Mouse (Mus musculus): Measurements from ENCODE around the gene Ankrd33. TPM values are rescaled to one million over a fixed set of nuclear protein-coding genes. Genes with fewer than 3 reads are reported as not detected.
"Not testable (repeated sequence)": the region's sequence is repeated elsewhere in the genome, so short reads cannot be mapped to it uniquely, and the experiment has no call there.

The Ankrd33 gene
- total RNA-seq, 2 experiments from 2014 or later = not detected

DNA sequence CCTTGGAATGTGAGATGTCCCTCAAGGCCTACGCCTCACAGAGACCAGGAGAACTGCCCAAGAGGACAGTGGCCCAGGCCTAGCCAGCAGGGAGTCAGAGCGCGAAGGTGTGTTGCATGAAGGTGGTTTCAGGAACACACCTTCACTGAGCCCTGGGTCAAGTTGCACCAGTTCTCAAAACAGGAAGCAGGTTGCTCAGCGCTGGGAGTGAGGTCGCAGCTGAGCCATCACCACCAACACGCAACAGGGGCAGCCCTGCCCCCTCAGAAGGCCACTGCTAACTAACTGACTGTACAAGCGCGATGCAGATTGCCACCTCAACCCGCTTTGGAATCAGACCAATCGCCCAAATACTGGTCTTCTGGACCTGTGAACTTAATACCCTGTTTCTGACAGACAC is 31.1 kb upstream of the Ankrd33 start:
- DNase-seq = no peak
- intact Hi-C loops (cut with DNase I) = no loop called here

DNA sequence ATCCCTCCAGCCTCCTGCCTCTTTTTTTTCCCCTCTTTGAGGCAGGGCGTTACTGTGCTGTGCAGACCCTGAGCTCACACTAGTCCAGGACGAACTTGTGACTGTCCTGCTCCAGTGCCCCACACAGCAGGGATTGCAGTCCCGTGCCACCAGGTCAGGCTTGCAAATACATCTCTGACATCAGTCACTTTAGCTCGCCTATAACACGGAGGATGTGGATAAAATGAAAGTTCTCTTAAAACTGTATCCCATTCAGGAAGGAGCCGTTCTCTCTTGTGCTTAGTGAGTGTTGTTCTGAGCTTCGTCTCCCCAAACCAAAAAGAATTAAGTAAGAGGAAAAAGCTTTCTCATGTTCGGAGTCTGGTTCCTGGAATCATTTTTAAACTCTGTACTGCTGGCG is 29.1 kb upstream of the Ankrd33 start:
- intact Hi-C loops (cut with DNase I) = no loop called here
- no peak for DNase-seq

DNA sequence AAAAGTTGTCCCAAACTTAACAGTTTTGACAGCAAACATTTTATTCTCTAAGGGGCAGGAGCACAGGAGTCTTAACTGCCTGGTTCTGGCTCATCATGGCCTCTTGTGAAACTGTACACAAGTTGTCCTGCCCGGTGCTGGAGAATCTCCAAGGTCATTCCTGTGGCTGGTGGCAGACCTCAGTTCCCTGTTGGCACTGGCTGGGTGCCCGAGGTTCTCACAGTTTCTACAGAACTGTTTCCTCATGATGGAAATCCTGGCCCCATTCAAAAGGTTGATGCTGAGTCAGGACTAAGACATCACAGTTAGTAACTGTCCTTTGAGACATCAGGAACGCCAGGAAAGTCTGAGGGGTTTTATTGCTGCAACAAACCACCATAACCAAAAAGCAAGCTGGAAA is 28.6 kb upstream of the Ankrd33 start:
- intact Hi-C loops (cut with DNase I) = no loop called here
- no peak for DNase-seq

DNA sequence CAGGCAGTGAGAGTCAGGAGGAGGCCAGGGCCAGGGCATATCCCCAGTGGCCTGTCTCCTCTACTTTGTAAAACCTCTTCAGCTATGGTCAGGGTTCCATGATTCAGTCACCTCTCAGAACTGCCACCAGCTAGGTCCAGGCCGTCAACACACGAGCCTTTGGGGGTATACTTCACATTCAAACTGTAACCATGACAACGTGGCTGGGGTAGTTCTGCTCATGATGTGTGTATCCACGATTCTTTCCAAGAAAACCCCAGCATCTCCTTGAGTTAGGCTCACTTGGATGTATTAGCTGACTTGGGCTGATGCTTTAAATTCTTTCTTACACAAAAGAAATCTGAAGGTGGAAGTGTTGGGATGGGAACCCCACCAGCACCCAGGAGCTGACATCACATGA is 27.3 kb upstream of the Ankrd33 start:
- DNase-seq = no peak
- intact Hi-C loops (cut with DNase I) = no loop called here

DNA sequence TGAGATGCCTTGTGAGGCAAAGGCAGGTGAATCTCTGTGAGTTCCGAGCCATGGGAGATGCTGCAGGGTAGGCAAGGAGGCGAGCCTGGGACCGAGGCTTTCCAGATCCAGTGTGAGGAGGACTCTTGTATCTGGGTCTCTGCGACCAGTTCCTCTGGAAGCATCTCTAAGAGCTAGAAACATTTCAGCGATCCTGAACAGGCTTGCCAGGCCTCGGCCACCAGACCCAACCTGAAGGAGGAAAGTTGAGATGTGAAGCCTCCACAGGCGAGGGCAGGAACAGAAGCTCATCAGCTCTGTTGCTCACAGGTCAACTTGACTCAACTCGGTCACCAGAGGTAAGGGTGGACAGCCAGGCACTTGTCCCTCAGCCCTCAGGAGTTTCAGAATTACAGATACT is 24.0 kb upstream of the Ankrd33 start:
- no peak for DNase-seq
- intact Hi-C loops (cut with DNase I) = no loop called here

DNA sequence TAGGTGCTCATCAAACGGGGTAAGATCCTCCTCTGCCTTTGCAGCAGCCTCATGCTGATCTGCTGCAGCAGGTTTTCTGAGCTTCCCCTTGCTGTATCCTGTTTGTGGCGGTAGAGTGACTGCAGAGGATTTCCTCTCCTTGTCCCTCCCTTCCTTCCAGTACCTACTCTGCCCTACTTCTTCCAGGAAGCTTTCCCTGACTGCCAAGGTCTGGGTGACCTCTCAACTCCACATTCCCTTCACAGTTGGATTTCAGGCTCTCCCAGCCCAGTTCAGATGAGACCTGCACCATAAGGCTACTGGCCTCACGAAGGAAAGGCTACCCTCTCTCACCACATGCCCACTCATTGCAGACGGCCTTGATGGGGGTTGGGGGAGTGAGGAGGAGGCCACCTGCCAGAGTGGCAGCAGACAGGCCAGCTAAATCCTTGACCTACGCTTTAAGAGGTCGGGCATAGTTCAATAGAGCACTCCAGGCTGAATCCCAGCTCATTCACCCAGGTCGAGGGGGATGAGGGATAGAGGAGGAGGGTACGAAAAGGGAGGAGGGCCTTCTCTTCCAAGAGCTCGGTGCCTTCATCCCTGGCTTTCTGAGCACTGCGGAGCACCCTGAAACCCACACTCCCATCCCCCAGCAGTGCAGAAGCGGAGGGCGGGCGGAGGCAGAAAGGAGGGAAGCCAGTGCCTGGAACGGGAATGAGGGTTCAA is 23.3 kb upstream of the Ankrd33 start:
- DNase-seq = no peak
- intact Hi-C loops (cut with DNase I) = no loop called here

DNA sequence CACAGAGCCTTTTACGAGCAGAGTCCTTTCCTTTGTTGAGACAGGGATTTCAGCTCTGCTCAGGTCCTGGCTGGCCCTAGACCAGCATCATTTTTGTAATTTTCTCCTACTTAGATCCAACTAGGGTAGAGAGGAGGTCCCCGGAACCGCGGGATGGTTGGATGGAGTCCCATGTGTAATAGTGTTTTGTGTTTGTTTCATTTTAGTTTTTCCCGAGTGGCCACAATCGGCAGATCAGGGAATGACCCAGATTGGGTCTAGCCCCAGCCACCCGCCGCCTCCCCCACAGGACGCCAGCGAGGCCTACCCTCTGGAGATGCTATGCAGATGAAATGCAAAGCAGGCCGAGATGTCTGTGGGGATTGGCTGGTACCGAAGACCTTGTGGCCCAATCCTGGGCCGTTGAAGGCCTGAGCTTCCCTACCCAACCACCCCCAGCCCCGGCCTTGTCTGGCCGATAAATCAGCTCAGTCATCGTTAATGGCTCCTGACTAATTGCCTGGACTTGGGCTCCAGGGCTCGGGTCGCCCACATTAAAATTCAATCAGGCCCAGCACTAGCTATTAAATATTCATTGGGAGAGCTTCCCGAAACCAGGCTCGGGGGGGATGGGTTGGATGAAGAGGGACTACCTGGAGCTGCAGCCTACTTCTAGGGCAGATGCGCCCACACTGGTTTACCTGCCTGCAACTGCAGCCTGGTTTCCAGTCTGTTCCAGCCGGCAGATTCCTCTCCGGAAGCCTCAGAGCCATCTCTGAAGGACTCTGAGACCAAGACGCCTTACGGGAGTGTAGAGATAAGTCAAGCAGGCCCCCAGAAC is 22.5 kb upstream of the Ankrd33 start:
- intact Hi-C loops (cut with DNase I) = no loop called here
- no peak for DNase-seq

DNA sequence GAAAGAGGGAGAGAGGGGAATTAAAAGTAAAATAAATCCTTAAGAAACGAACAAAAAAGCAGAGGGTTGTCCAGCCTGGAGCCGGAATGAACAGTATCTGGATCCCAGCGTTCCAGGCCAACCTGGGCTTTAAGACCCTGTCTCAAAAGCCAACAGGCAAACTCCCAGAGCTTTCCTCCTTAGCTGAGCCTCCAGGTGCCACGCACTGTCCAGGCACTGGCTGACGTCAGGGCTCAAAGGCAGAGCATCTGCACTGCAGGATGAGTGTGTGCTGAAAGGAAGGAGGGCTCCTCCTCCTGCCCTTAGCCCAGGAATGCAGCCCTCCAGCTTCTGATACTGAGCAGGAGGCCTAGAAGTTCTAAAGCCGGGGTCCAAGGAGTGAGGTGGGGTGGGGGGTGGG is 21.6 kb upstream of the Ankrd33 start:
- intact Hi-C loops (cut with DNase I) = no loop called here
- no peak for DNase-seq

DNA sequence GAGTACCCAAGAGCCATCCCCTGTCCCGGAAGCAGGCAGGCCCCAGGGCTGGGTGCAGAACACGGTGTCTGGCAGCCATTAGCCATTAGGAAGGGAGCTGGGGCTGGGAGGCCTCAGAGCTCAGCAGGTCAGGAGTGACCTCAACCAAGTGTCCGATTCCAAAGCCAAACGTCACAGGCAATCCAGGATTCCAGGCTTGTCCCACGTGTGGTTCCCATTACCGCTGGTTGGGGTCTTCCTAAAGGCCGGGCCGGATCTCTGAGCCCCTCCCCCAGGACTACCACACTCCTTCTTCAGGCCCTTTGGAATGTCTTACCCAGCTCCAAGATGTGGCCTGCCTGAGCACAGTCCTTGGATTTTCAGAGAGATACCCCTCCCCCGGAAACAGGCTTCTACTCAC is 20.6 kb upstream of the Ankrd33 start:
- no peak for DNase-seq
- intact Hi-C loops (cut with DNase I) = no loop called here

DNA sequence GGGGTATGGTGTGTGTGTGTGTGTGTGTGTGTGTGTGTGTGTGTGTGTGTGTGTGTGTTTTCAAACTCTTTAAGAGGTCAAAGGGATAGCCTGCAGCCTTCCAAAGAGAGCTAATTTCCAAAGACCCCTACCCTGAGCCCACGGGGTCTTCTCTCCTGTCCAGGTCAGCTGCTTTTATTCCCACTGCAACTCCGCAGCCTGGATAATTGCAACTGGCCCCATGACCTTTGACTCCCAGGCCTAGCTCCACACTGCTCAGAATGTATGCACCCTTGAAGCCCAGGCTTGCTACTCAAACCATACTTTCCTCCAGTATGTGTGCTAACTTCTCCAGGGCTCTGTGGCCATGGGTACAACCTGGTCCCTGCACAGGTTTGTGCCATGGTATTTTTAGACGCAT is 20.2 kb upstream of the Ankrd33 start:
- intact Hi-C loops (cut with DNase I) = no loop called here
- DNase-seq = no peak

DNA sequence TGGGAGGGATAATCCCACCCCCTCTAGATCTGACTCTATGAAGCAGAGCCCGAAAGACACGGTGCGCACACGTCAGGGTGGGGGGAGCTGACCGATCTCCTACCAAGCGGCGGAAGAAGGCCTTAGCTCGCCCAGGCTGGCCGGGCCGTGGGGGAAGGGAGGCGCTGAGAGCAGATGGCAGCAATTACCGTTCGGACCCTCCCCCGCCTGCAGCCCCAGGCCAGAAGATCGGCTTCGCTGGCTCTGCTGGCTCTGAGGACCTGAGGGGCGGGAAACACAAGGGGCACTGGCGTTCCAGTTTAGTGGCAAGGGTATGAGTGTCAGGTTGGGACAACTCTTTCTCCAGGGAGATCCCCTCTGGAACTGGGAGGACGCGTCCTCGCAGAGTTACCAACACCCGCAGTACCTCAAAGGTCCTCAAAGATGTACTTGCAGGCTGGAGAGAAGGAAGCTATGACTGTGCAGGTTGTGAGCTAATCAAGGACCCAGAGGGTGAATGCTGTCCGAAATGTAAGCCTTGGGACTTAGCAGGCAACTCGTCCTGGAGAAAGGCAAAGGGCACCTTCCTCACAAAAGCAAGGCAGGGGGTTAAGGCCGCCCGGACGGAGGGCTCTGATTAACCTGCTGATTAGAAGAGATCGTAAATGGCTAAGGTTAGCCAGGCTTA is 17.4 kb upstream of the Ankrd33 start:
- DNase-seq = no peak
- intact Hi-C loops (cut with DNase I) = no loop called here

DNA sequence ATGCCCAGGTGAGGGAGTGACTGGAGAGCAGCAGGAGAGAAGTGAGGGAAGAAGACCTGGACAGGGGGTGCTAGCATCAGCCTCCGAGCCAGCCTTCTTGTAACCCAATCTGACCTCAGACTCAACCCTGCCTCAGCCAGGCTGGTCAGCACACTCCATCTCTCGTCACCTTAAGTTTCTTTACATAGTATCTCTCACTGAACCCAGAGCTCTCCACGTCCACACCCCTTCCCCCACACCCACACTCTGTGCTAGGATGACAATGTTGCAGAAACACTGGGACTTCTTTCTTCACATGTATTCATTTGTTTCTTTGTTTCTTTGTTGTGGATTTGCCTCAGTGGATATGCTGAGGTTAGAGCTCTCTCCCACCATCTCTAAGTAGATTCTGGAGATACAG is 14.6 kb upstream of the Ankrd33 start:
- intact Hi-C loops (cut with DNase I) = no loop called here
- no peak for DNase-seq

DNA sequence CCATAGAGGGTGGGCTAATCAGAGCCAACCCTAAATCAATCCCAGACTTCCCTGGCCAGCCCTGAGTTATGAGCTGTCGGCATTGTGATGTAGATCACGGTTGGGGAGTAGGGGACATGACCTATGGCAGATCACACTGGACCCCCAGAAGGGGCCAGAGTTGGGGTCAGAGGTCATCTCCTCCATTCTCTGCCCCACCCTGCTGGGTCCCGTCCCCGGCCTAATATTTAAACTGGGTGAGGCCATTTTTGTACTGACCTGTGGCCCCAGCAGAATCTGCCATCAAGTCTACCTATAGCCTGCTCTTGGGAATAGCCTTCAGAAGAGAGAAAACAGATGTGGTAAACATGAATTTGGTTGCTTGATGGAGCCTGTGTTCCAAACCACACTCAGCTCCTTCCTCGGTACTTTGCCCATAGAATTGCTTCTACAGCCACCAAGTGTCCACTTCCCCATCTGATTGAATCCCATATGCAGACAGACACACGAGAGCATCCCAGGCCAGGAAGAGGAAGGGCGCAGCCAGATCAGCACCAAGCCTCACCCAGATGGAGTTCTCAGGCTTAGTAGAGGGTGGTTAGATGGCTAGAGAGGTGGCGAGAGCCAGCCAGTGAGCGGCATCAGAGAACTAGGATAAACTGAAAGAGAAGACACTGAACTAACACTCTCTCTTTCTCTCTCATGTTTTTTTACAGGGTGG is 11.8 kb upstream of the Ankrd33 start:
- intact Hi-C loops (cut with DNase I) = loop anchor here (2.0 kb wide), 1 partner anchor 47 kb away; no protein-coding TSS in a partner anchor
- no peak for DNase-seq

DNA sequence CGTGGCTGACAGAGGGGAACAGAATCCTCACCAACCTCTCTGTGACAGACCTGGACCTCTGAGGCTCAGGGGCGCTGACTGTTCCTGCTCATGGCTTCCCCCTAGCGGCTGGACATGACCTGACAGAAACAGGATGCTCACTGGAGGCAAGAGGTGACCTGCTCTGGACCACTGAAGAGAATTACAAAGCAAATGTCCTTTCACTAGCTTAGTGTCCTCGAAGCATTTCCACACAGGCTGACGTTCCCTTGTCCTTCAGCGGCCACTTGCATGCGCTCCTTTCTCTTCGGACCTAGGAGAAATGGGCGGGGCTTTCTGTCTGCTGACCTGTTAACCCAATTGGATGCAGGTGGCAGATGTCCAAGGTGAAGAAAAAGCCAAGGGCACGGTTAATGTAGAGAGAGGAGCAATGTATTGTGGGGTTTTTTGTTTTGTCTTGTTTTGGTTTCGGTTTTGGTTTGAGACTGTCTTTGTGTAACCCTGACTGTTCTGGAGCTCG is 10.0 kb upstream of the Ankrd33 start:
- peak; percentile 85 to 88 for DNase-seq
- intact Hi-C loops (cut with DNase I) = loop anchor here (2.0 to 5.0 kb wide), 2 partner anchors 49 to 58 kb away; partner anchors contain the start of gene Gm47841

DNA sequence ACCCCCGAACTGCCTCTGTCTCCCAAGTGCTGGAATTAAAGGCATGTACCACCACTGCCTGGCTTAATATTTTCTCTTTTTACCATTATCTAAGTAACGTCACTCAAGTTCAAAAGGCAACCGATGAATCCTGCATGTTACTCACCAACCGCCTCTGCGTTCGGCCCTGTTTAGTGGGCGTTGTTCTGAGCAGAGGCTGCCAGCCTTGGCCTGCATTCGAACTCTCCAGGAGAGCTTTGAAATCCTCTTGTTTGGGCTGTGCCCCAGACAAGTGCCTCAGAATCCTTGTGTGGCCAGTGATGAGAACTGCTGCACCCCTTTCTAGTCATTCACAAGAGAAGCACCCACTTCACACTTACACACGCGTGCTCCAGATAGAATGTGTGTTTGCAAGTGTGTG is 9.5 kb upstream of the Ankrd33 start:
- intact Hi-C loops (cut with DNase I) = loop anchor here (5.0 kb wide), 1 partner anchor 59 kb away; the partner anchor contains the start of gene Gm47841
- DNase-seq = peak in 1 of 2 experiments; percentile 11

DNA sequence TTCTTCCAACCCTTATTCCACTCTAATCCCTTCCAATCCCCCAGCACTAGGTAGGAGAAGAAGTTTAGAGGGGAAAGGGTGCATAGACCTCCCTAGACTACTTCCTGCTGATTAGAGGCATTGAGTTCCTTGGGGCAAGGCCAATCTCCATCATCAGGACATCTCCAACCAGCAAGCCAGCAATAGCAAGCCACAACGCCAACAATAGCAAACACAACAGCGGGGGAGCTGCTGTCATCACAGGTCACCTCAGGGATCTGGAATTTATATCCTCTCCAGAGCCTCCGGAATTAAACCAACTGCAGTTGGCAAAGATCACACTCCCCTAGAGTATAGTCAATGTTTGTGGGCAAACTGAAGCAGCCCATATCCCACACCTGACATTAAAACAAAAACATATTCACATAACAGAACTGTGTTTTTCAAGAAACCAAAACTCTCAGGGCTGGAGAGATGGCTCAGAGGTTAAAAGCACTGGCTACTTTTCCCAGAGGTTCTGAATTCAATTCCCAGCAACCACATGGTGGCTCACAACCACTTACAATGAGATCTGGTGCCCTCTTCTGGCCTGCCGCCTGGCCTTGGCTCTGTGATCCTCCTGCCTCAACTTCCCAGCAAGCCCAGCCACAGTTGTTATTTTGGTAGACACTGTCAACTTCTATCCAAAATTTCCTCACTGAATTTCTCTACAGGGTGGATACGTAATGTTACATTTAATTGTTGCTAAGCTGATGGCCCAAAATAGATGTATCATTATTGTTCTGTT is 7.5 kb upstream of the Ankrd33 start:
- intact Hi-C loops (cut with DNase I) = loop anchor here (5.0 kb wide), 1 partner anchor 61 kb away; the partner anchor contains the start of gene Gm47841
- no peak for DNase-seq

DNA sequence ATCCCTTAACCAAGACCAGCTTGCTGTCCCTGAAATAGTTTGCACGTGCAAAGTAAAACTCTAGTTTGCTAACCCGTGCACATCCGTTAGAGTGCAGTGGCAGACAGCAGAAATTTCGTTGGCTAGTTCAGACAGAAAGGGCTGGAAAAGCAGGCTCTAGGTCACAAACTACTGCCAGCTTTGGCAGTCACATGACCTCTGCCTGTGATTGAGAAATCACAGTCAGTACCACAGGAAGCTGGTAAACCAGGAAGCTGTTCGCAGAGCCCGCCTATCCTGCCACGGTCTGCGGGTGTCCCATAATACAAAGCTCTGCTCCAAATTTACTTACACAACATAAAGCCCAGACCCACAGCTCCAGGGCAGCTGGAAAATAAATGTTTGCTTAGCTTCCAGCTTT is 2.4 kb upstream of the Ankrd33 start:
- peak; percentile 60 to 62 for DNase-seq
- intact Hi-C loops (cut with DNase I) = loop anchor here (10.0 kb wide), 1 partner anchor 358 kb away; no protein-coding TSS in a partner anchor

DNA sequence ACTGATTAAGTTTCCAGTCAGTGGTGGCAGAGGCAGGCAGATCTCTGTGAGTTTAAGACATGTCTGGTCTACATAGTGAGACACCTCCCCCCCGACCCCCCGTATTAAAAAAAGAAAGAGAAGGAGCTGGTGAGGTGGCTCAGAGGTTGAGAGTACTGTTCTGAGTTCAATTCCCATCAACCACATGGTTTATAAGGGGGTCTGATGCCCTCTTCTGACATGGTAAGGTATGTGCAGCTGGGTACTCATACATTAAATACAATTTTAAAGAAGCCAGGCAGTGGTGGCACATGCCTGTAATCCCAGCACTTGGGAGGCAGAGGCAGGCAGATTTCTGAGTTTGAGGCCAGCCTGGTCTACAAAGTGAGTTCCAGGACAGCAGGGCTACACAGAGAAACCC is 1.8 kb upstream of the Ankrd33 start:
- intact Hi-C loops (cut with DNase I) = loop anchor here (10.0 kb wide), 1 partner anchor 359 kb away; no protein-coding TSS in a partner anchor
- not testable (repeated sequence) for DNase-seq

DNA sequence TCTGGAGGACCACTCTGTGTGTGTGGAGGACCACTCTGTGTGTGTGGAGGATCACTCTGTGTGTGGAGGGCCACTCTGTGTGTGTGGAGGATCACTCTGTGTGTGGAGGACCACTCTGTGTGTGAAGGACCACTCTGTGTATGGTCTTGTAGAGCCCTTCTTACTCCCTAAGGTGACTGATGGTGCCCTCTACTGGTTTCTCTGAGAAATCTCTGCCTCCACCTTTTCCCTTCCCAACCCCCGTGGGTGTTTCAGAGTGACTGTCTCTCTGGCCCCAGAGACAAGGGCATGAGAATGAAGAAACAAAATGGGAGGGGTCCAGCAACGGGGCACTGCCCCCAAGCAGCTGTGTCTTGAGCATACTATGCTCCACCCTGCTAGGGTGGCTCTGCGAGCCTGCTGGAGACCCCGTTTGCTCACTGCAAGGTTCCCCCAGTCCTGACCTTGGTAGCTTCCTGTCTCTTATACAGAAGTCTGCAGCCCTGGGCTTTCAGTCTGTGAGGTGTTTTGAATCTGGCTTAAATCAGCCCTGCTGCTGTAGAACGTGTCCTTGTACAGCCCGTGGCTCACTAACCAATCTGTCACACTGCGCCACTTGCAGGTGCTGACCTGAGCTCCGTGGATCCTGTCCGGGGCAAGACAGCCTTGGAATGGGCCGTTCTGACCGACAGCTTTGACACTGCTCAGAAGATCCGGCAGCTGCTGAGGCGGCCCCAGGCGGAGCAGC is 3.0 kb downstream of the Ankrd33 start:
- intact Hi-C loops (cut with DNase I) = loop anchor here (10.0 kb wide), 1 partner anchor 364 kb away; no protein-coding TSS in a partner anchor
- peak in 1 of 2 experiments; percentile 29 for DNase-seq

All from heart, postnatal 36 days (tissue).